Mouse (Mus musculus) CH12.LX (cell line): ENCODE data around the gene Gm49405. TPM values are rescaled to one million over a fixed set of nuclear protein-coding genes. Genes with fewer than 3 reads are reported as not detected.
"Not testable (repeated sequence)": the region's sequence is repeated elsewhere in the genome, so short reads cannot be mapped to it uniquely, and the experiment has no call there.

Experiments used
- DNase-seq: peaks from one replicate; pipeline ENCODE4 v3.0.0-alpha.2; 2013; ENCODE audit errors: extremely low read depth
- H3K27ac ChIP-seq: 2 replicates; pipeline ENCODE4 v1.5.1; 2012; ENCODE audit warnings: low read depth, mild to moderate bottlenecking, control low read depth, moderate library complexity; ENCODE audit not compliant: insufficient read depth
- H3K27me3 ChIP-seq: replicated peaks from 2 replicates; pipeline ENCODE3; 2012; ENCODE audit warnings: inconsistent platforms
- H3K36me3 ChIP-seq, 2 experiments: replicated peaks in 1 of 2; 2 replicates each; pipeline versions ENCODE3 to v1.6.1; 2012; ENCODE audit warnings: inconsistent platforms in 1 of 2, low read length in 1 of 2, mild to moderate bottlenecking in 1 of 2, mixed read lengths in 1 of 2, moderate library complexity in 1 of 2; ENCODE audit not compliant: control insufficient read depth in 1 of 2, insufficient read depth in 1 of 2
- H3K4me1 ChIP-seq, 2 experiments: 2 replicates each; pipeline ENCODE4 v1.6.1; 2012; ENCODE audit warnings: inconsistent platforms in 1 of 2, moderate library complexity in 1 of 2; ENCODE audit not compliant: insufficient read depth in 2 of 2, control insufficient read depth in 1 of 2
- H3K4me2 ChIP-seq: 2 replicates; pipeline ENCODE4 v1.6.1; 2012; ENCODE audit warnings: low read depth, mild to moderate bottlenecking, control low read depth; ENCODE audit not compliant: poor library complexity, insufficient read depth, severe bottlenecking
- H3K4me3 ChIP-seq, 3 experiments: fragments of 150-350 bp in 1 of 3; sonication (generic) in 1 of 3; replicated peaks in 1 of 3; 2 replicates each; pipeline versions ENCODE3 to v1.5.1; 2011 to 2012; ENCODE audit warnings: low read depth in 2 of 3, low read length in 2 of 3, mild to moderate bottlenecking in 2 of 3, moderate library complexity in 2 of 3, control low read depth in 1 of 3, improper control_type of control experiment in 1 of 3, inconsistent platforms in 1 of 3, mixed read lengths in 1 of 3; ENCODE audit not compliant: poor library complexity in 1 of 3
- H3K79me2 ChIP-seq: replicated peaks from 2 replicates; pipeline ENCODE4 v1.6.1; 2012; ENCODE audit warnings: mild to moderate bottlenecking, moderate library complexity; ENCODE audit not compliant: control insufficient read depth, poor library complexity, insufficient read depth, severe bottlenecking; ENCODE audit errors: extremely low read depth
- H3K9ac ChIP-seq: 2 replicates; pipeline ENCODE4 v1.6.1; 2012; ENCODE audit warnings: low read depth, mild to moderate bottlenecking, control low read depth, moderate library complexity; ENCODE audit not compliant: insufficient read depth
- H3K9me3 ChIP-seq: replicated peaks from 2 replicates; pipeline ENCODE3; 2012; ENCODE audit warnings: low read length, inconsistent platforms, mixed read lengths
- BHLHE40 ChIP-seq: IDR thresholded peaks from 2 replicates; pipeline ENCODE4 v1.6.1; 2011; ENCODE audit warnings: mild to moderate bottlenecking, low read depth, low read length, improper control_type of control experiment
- CHD1 ChIP-seq: IDR thresholded peaks from 2 replicates; pipeline ENCODE4 v1.6.1; 2012; ENCODE audit warnings: low read depth, low read length, improper control_type of control experiment, inconsistent platforms
- CHD2 ChIP-seq: IDR thresholded peaks from 2 replicates; pipeline ENCODE4 v1.6.1; 2011; ENCODE audit warnings: low read length, improper control_type of control experiment
- CTCF ChIP-seq, 2 experiments: IDR thresholded peaks in 1 of 2; conservative IDR thresholded peaks in 1 of 2; 2 replicates each; pipeline ENCODE4 v1.5.1; 2011 to 2012; ENCODE audit warnings: low read depth in 2 of 2, low read length in 2 of 2, improper control_type of control experiment in 1 of 2, inconsistent platforms in 1 of 2, mild to moderate bottlenecking in 1 of 2, moderate library complexity in 1 of 2
- ETS1 ChIP-seq: conservative IDR thresholded peaks from 2 replicates; pipeline ENCODE4 v1.6.1; 2012; ENCODE audit warnings: low read depth, mild to moderate bottlenecking, inconsistent platforms, low read length, improper control_type of control experiment, moderate library complexity
- GABPA ChIP-seq: IDR thresholded peaks from 2 replicates; pipeline ENCODE4 v1.6.1; 2012; ENCODE audit warnings: low read depth, low read length, improper control_type of control experiment, inconsistent platforms; ENCODE audit not compliant: insufficient replicate concordance
- HCFC1 ChIP-seq: IDR thresholded peaks from 2 replicates; pipeline ENCODE4 v1.6.1; 2012; ENCODE audit warnings: low read depth, mild to moderate bottlenecking, inconsistent platforms, low read length, improper control_type of control experiment
- JUND ChIP-seq: conservative IDR thresholded peaks from 2 replicates; pipeline ENCODE4 v1.6.1; 2011; ENCODE audit warnings: low read depth, low read length, improper control_type of control experiment
- KAT2A ChIP-seq: IDR thresholded peaks from 2 replicates; pipeline ENCODE4 v1.6.1; 2012; ENCODE audit warnings: low read length, improper control_type of control experiment, inconsistent platforms; ENCODE audit not compliant: insufficient replicate concordance
- MAX ChIP-seq: IDR thresholded peaks from 2 replicates; pipeline ENCODE4 v1.6.1; 2011; ENCODE audit warnings: low read length, improper control_type of control experiment
- MAZ ChIP-seq: IDR thresholded peaks from 2 replicates; pipeline ENCODE4 v1.6.1; 2012; ENCODE audit warnings: low read depth, mild to moderate bottlenecking, inconsistent platforms, low read length, improper control_type of control experiment, moderate library complexity
- MXI1 ChIP-seq: IDR thresholded peaks from 2 replicates; pipeline ENCODE4 v1.6.1; 2011; ENCODE audit warnings: mild to moderate bottlenecking, low read depth, low read length, improper control_type of control experiment
- MYC ChIP-seq: IDR thresholded peaks from 2 replicates; pipeline ENCODE4 v1.6.1; 2011; ENCODE audit warnings: low read depth, mild to moderate bottlenecking, improper control_type of control experiment, low read length
- PAX5 ChIP-seq: IDR thresholded peaks from 2 replicates; pipeline ENCODE4 v1.6.1; 2012; ENCODE audit warnings: low read length, inconsistent platforms, mixed read lengths
- POLR2A ChIP-seq: IDR thresholded peaks from 2 replicates; pipeline ENCODE4 v1.6.1; 2011; ENCODE audit warnings: low read depth, mild to moderate bottlenecking, improper control_type of control experiment, low read length
- POLR2AphosphoS2 ChIP-seq: IDR thresholded peaks from 2 replicates; pipeline ENCODE4 v1.6.1; 2011; ENCODE audit warnings: low read depth, low read length, improper control_type of control experiment
- RAD21 ChIP-seq: IDR thresholded peaks from 2 replicates; pipeline ENCODE4 v1.6.1; 2011; ENCODE audit warnings: low read depth, mild to moderate bottlenecking, low read length, improper control_type of control experiment, moderate library complexity
- UBTF ChIP-seq: IDR thresholded peaks from 2 replicates; pipeline ENCODE4 v1.6.1; 2012; ENCODE audit warnings: low read depth, mild to moderate bottlenecking, inconsistent platforms, low read length, improper control_type of control experiment, moderate library complexity
- USF1 ChIP-seq: IDR thresholded peaks from 2 replicates; pipeline ENCODE4 v1.6.1; 2014; ENCODE audit warnings: low read depth, mild to moderate bottlenecking, inconsistent platforms, low read length, improper control_type of control experiment
- USF2 ChIP-seq: conservative IDR thresholded peaks from 2 replicates; pipeline ENCODE4 v1.6.1; 2011; ENCODE audit warnings: low read depth, low read length, improper control_type of control experiment
- ZKSCAN1 ChIP-seq: IDR thresholded peaks from 2 replicates; pipeline ENCODE4 v1.6.1; 2012; ENCODE audit warnings: low read depth, inconsistent platforms, low read length, improper control_type of control experiment, borderline replicate concordance
- ZNF384 ChIP-seq: IDR thresholded peaks from 2 replicates; pipeline ENCODE4 v1.6.1; 2012; ENCODE audit warnings: low read depth, low read length, improper control_type of control experiment, inconsistent platforms
- dilution Hi-C: fragments of 300-500 bp; cut with MboI; formaldehyde crosslinking; loops from 2 replicates; pipeline ENCODE4 v1.14.3; 2020; ENCODE audit warnings: low sequenced_read_pairs; ENCODE audit not compliant: extremely low pct_unique_long_range_greater_than_20kb, extremely low pct_ligation_motif_present
- in situ Hi-C: fragments of 300-500 bp; cut with MboI; formaldehyde crosslinking; loops from 3 replicates; pipeline ENCODE4 v1.14.3; 2019; ENCODE audit warnings: low sequenced_read_pairs, low pct_ligation_motif_present, low pct_unique_long_range_greater_than_20kb, mixed read lengths
- polyA plus RNA-seq: library from polyadenylated mRNA; unstranded; fragments of >175 nt; gene quantifications from 2 replicates; pipeline ENCODE4 v1.2.1, GENCODE M21; 2012; ENCODE audit warnings: low read depth; ENCODE audit not compliant: insufficient read length
- total RNA-seq, 2 experiments: library from RNA; depleted of rRNA; stranded (reverse); fragments of 300-350 nt in 1 of 2; fragments of >200 nt in 1 of 2; gene quantifications; 2 replicates each; pipeline ENCODE4 v1.2.3; 2012 to 2014

Gm49405 gene
- total and polyA plus RNA-seq, 3 experiments: 0.99 to 2.7 (median 2.0) TPM

DNA sequence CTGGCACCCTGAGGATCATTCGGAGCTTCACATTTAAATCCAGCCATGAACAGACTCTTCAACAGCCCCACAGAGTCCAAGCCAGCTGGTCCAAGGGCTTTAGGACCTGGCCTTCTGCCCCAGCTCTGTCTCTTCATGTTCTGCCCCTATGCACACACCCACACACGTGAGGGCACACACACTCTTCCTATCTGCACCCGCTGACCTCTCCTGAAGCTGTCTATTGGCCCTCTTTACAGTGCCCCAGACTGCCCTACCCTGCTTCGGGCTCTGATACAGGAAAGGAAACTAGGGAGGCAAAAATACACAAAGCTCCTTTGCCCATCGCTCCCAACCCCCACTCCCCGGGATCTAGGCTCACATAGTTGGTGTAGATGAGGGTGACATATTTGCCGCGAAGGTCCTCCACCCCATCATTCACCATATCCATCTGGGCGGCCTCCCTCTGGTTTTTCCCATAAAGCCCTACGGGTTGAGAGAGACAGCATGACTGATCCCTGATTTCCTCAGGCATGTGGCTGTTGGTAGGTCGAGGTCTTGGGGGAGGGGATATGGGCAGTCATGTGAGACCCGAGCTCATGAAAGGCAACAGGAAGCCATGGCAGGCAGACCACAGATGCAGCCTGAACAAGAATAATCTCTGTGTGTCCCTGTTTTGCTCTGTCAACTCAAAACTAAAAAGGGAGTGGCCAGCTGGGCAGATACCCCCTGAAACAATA lies 36.1 kb downstream of the Gm49405 start:
- H3K9me3 ChIP-seq: no peaks in the 10 kb centered on the region
- peaks cover 4 to 15% of the 10 kb centered on the region in 2 experiments for H3K36me3 ChIP-seq
- H3K27me3 ChIP-seq: no peaks in the 10 kb centered on the region
- peak; percentile 46 for TF ChIP-seq MAX
- no peak for TF ChIP-seq PAX5
- TF ChIP-seq POLR2A: no peak
- TF ChIP-seq CHD2: peak; percentile 57; the same call in 1 of the 2 replicates
- TF ChIP-seq USF1: no peak
- peak; percentile 56; the same call in 1 of the 2 replicates for TF ChIP-seq MYC
- TF ChIP-seq ZKSCAN1: no peak
- in situ Hi-C loops (no loop called here), dilution Hi-C loops (no loop called here)
- no peak overlapping the region for H3K27ac ChIP-seq
- peak; percentile 54 for DNase-seq
- peak overlapping the region; percentile 43; the same call in 1 of the 2 replicates for H3K9ac ChIP-seq
- peaks cover 10 to 25% of the 10 kb centered on the region in 2 experiments for H3K4me1 ChIP-seq
- H3K4me2 ChIP-seq: peak overlapping the region; percentile 55
- peak overlapping the region; percentile 37 to 58 (median 46) for H3K4me3 ChIP-seq
- H3K79me2 ChIP-seq: peaks cover 4% of the 10 kb centered on the region; the same call in 1 of the 2 replicates

DNA sequence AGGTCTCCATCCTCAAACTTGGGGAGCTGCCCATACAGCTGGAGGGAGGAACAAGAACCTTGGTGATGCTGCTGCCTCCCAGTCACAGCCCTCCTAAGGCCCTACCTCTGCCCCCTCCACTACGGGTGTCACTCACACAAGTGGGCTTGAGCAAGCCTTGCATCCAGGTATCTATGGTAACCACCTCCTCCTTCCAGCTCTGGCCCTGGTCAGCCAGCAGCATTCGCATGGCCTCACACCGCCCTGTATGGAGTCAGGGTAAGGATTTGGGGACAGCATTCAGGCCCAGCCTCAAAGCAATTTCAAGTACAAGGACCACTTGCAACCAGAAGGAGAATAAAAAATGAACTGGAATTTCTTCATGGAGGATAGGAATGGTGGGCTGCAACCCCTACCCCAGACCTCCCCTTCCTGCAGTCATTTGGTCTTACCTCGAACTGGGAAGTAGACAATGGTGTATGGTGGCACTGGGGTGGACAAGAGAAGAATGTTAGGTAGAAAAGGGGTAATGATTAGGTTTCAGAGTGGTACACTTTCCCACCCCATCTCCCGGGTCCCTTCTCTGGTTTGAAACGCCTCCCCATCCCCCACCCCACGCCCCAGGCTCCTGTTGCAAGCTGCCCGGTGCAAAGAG lies 36.8 kb downstream of the Gm49405 start:
- dilution Hi-C loops, H3K9me3 ChIP-seq, H3K27me3 ChIP-seq, in situ Hi-C loops, DNase-seq, H3K79me2 ChIP-seq: not testable (repeated sequence)
- Histone ChIP-seq H3K4me3 (peak overlapping the region; percentile 70 to 92 (median 76)), H3K27ac (0 out of 2 replicates have a peak overlapping the region, but pooled peaks have one; percentile 22), H3K36me3 (peaks cover 4 to 15% of the 10 kb centered on the region in 2 experiments), H3K4me2 (peak overlapping the region; percentile 94), H3K4me1 (peaks cover 10 to 25% of the 10 kb centered on the region in 2 experiments), H3K9ac (peak overlapping the region; percentile 76)

DNA sequence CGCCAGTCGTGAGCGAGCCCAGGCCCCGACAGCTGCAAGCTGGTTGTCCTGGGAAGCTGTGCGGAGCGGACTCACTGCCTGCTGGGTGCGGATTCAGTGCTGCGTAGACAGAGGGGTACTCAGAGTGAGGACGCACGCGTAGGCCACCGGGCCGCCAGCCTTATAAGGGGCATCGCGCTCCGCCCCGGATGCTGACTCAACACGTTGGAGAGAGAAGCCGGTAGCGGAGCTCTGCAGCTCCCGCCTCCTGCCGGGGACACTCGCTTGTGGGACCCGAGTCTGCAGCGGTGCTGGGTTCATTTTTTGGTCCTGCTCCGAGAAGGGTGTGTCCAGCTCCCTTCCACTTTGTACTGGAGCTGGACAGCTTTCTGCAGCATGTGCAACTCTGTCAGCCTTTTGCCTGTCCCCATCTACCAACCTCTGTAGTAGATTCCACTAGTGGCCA lies 37.4 kb downstream of the Gm49405 start, which contains the start of gene Gstp1:
TSS of gene Gstp1 (minus strand) at position 198 of the 445 bp plus-strand sequence.
- H3K4me1 ChIP-seq: peaks cover 10 to 25% of the 10 kb centered on the region in 2 experiments
- TF ChIP-seq USF2 (no peak), UBTF (no peak), CTCF (conservative IDR thresholded peaks at IDR 0.05 in 1 of 2, IDR thresholded peaks at IDR 0.05 in 1 of 2; ENCODE audit: low read depth in 2 of 2, low read length in 2 of 2) (peak in 1 of 2 experiments; percentile 3; a peak in 1 of 4 replicates), POLR2AphosphoS2 (peak; percentile 77; the same call in 1 of the 2 replicates), KAT2A (peak; percentile 54; the same call in 1 of the 2 replicates), MXI1 (peak; percentile 81; the same call in 1 of the 2 replicates), GABPA (no peak), BHLHE40 (peak; percentile 69), MAZ (0 out of 2 replicates have a peak, but pooled peaks have one; percentile 29), USF1 (no peak), CHD1 (no peak), HCFC1 (peak; percentile 67; the same call in 1 of the 2 replicates), RAD21 (no peak), ETS1 (no peak), MYC (peak; percentile 66; the same call in 1 of the 2 replicates), ZNF384 (no peak), JUND (no peak), POLR2A (peak; percentile 98), PAX5 (no peak), ZKSCAN1 (no peak)

More for the DNA sequence above, 37.4 kb downstream of the Gm49405 start, which contains the start of gene Gstp1:
- dilution Hi-C loops (no loop called here), in situ Hi-C loops (no loop called here)
- H3K4me2 ChIP-seq: peak within 1 kb of the TSS; percentile 94
- DNase-seq: peak; percentile 89
- H3K9me3 ChIP-seq: no peaks in the 10 kb centered on the region
- peaks cover 4 to 15% of the 10 kb centered on the region in 2 experiments for H3K36me3 ChIP-seq
- peaks cover 4% of the 10 kb centered on the region; the same call in 1 of the 2 replicates for H3K79me2 ChIP-seq
- H3K27ac ChIP-seq: 0 out of 2 replicates have a peak within 1 kb of the TSS, but pooled peaks have one; percentile 22
- no peaks in the 10 kb centered on the region for H3K27me3 ChIP-seq
- peak within 1 kb of the TSS; percentile 76 for H3K9ac ChIP-seq
- peak within 1 kb of the TSS; percentile 70 to 92 (median 76) for H3K4me3 ChIP-seq
